Mouse (Mus musculus): Measurements from ENCODE around the gene Baz2a. TPM values are rescaled to one million over a fixed set of nuclear protein-coding genes. Genes with fewer than 3 reads are reported as not detected.

Gene Baz2a
- polyA plus RNA-seq, 1 experiment from 2014 or later: 11.2 TPM

- no peak overlapping the region for H3K4me3 ChIP-seq (ENCODE audit: low read depth, low read length)
- peak; percentile 60 for TF ChIP-seq CTCF (IDR thresholded peaks at IDR 0.05)
- TF ChIP-seq EP300 (IDR thresholded peaks at IDR 0.05): no peak
- peaks cover 11% of the 10 kb centered on the region for H3K4me1 ChIP-seq (ENCODE audit: insufficient read depth, low read depth, low read length)
- H3K27ac ChIP-seq (ENCODE audit: low read length): no peak overlapping the region
- no peak for DNase-seq (ENCODE audit: low spot score)
- no peaks in the 10 kb centered on the region for H3K27me3 ChIP-seq (replicated peaks; ENCODE audit: insufficient read depth, low read length)
- H3K9me3 ChIP-seq (ENCODE audit: low read length): no peaks in the 10 kb centered on the region
- no peak overlapping the region for H3K9ac ChIP-seq (replicated peaks; ENCODE audit: low read depth)
- WGBS: 87% methylated on average over 1 of the region's 1 CpGs
- ATAC-seq: no peak
- no peak overlapping the region for H3K4me2 ChIP-seq (replicated peaks; ENCODE audit: low read depth, low read length)
- H3K36me3 ChIP-seq (ENCODE audit: insufficient read depth, low read length): peaks cover 4% of the 10 kb centered on the region; the same call in 1 of the 2 replicates
These were observed 10.9 kb upstream of the Baz2a start for GRCm38 (mm10) chr10:128080496-128080895.

- Histone ChIP-seq H3K9me3 (ENCODE audit: low read length) (no peaks in the 10 kb centered on the region), H3K4me1 (ENCODE audit: insufficient read depth, low read depth, low read length) (peaks cover 11% of the 10 kb centered on the region), H3K4me2 (replicated peaks; ENCODE audit: low read depth, low read length) (peak overlapping the region; percentile 73), H3K27me3 (replicated peaks; ENCODE audit: insufficient read depth, low read length) (no peaks in the 10 kb centered on the region), H3K9ac (replicated peaks; ENCODE audit: low read depth) (no peak overlapping the region), H3K36me3 (ENCODE audit: insufficient read depth, low read length) (peaks cover 18% of the 10 kb centered on the region), H3K4me3 (ENCODE audit: low read depth, low read length) (peak overlapping the region; percentile 53; the same call in 1 of the 2 replicates), H3K27ac (ENCODE audit: low read length) (no peak overlapping the region)
- WGBS: 36% methylated on average over 6 of the region's 6 CpGs
- ATAC-seq: no peak
- no peak for TF ChIP-seq CTCF (IDR thresholded peaks at IDR 0.05)
- TF ChIP-seq EP300 (IDR thresholded peaks at IDR 0.05): no peak
- DNase-seq (ENCODE audit: low spot score): peak; percentile 32
These were observed 9.4 kb upstream of the Baz2a start for GRCm38 (mm10) chr10:128081807-128082476.

- peak overlapping the region; percentile 73 for H3K4me2 ChIP-seq (replicated peaks; ENCODE audit: low read depth, low read length)
- no peaks in the 10 kb centered on the region for H3K9me3 ChIP-seq (ENCODE audit: low read length)
- peak overlapping the region; percentile 44 for H3K9ac ChIP-seq (replicated peaks; ENCODE audit: low read depth)
- no peak for ATAC-seq
- H3K36me3 ChIP-seq (ENCODE audit: insufficient read depth, low read length): peaks cover 19% of the 10 kb centered on the region
- peak overlapping the region; percentile 71 for H3K27ac ChIP-seq (ENCODE audit: low read length)
- peaks cover 11% of the 10 kb centered on the region for H3K4me1 ChIP-seq (ENCODE audit: insufficient read depth, low read depth, low read length)
- no peak for DNase-seq (ENCODE audit: low spot score)
- WGBS: 5% methylated on average over 9 of the region's 9 CpGs
- TF ChIP-seq CTCF (IDR thresholded peaks at IDR 0.05) (no peak), EP300 (IDR thresholded peaks at IDR 0.05) (no peak)
- no peaks in the 10 kb centered on the region for H3K27me3 ChIP-seq (replicated peaks; ENCODE audit: insufficient read depth, low read length)
- H3K4me3 ChIP-seq (ENCODE audit: low read depth, low read length): peak overlapping the region; percentile 53
These were observed 8.9 kb upstream of the Baz2a start for GRCm38 (mm10) chr10:128082477-128082808.

- Histone ChIP-seq H3K4me2 (replicated peaks; ENCODE audit: low read depth, low read length) (peak within 1 kb of the TSS; percentile 87), H3K27me3 (replicated peaks; ENCODE audit: insufficient read depth, low read length) (no peaks in the 10 kb centered on the region), H3K9me3 (ENCODE audit: low read length) (no peaks in the 10 kb centered on the region), H3K9ac (replicated peaks; ENCODE audit: low read depth) (peak within 1 kb of the TSS; percentile 95), H3K36me3 (ENCODE audit: insufficient read depth, low read length) (peaks cover 24% of the 10 kb centered on the region), H3K4me1 (ENCODE audit: insufficient read depth, low read depth, low read length) (peaks cover 11% of the 10 kb centered on the region), H3K27ac (ENCODE audit: low read length) (peak within 1 kb of the TSS; percentile 83), H3K4me3 (ENCODE audit: low read depth, low read length) (peak within 1 kb of the TSS; percentile 96)
- ATAC-seq (peak; percentile 99), DNase-seq (ENCODE audit: low spot score) (peak; percentile 99)
- TF ChIP-seq EP300 (IDR thresholded peaks at IDR 0.05) (peak; percentile 99), CTCF (IDR thresholded peaks at IDR 0.05) (no peak)
- WGBS: under 1% methylated on average over 34 of the region's 34 CpGs
These were observed 8.4 kb upstream of the Baz2a start, which contains the start of gene Atp5b for GRCm38 (mm10) chr10:128082880-128083421. Gene Atp5b, plus strand, starts transcription at chr10:128083273.

- peaks cover 31% of the 10 kb centered on the region for H3K36me3 ChIP-seq (ENCODE audit: insufficient read depth, low read length)
These were observed 7.7 kb upstream of the Baz2a start for GRCm38 (mm10) chr10:128083688-128084087.

GRCm38 (mm10) chr10:128084160-128084559, 7.2 kb upstream of the Baz2a start:
- peaks cover 11% of the 10 kb centered on the region for H3K4me1 ChIP-seq (ENCODE audit: insufficient read depth, low read depth, low read length)
- peak overlapping the region; percentile 87 for H3K4me2 ChIP-seq (replicated peaks; ENCODE audit: low read depth, low read length)
- no peaks in the 10 kb centered on the region for H3K27me3 ChIP-seq (replicated peaks; ENCODE audit: insufficient read depth, low read length)
- H3K4me3 ChIP-seq (ENCODE audit: low read depth, low read length): peak overlapping the region; percentile 96
- DNase-seq (ENCODE audit: low spot score): peak; percentile 29
- no peaks in the 10 kb centered on the region for H3K9me3 ChIP-seq (ENCODE audit: low read length)
- H3K27ac ChIP-seq (ENCODE audit: low read length): peak overlapping the region; percentile 83
- ATAC-seq: no peak
- H3K36me3 ChIP-seq (ENCODE audit: insufficient read depth, low read length): peaks cover 36% of the 10 kb centered on the region
- TF ChIP-seq EP300 (IDR thresholded peaks at IDR 0.05): no peak
- no peak for TF ChIP-seq CTCF (IDR thresholded peaks at IDR 0.05)
- H3K9ac ChIP-seq (replicated peaks; ENCODE audit: low read depth): peak overlapping the region; percentile 95
- WGBS: 0% methylated on average over 3 of the region's 3 CpGs

More at GRCm38 (mm10) chr10:128083688-128084087, 7.7 kb upstream of the Baz2a start:
- TF ChIP-seq EP300 (IDR thresholded peaks at IDR 0.05) (no peak), CTCF (IDR thresholded peaks at IDR 0.05) (no peak)
- peak overlapping the region; percentile 96 for H3K4me3 ChIP-seq (ENCODE audit: low read depth, low read length)
- peak overlapping the region; percentile 87 for H3K4me2 ChIP-seq (replicated peaks; ENCODE audit: low read depth, low read length)
- 0% methylated on average over 22 of the region's 22 CpGs for WGBS
- H3K9me3 ChIP-seq (ENCODE audit: low read length): no peaks in the 10 kb centered on the region
- H3K4me1 ChIP-seq (ENCODE audit: insufficient read depth, low read depth, low read length): peaks cover 11% of the 10 kb centered on the region
- no peaks in the 10 kb centered on the region for H3K27me3 ChIP-seq (replicated peaks; ENCODE audit: insufficient read depth, low read length)
- peak overlapping the region; percentile 95 for H3K9ac ChIP-seq (replicated peaks; ENCODE audit: low read depth)
- no peak for DNase-seq (ENCODE audit: low spot score)
- peak overlapping the region; percentile 83 for H3K27ac ChIP-seq (ENCODE audit: low read length)
- ATAC-seq: 0 out of 2 replicates have a peak, but pooled peaks have one; percentile 1

Measured in lung, postnatal 0 days (tissue).